Mouse (Mus musculus): ENCODE measurements around the gene Insm1. TPM values are rescaled to one million over a fixed set of nuclear protein-coding genes. Genes with fewer than 3 reads are reported as not detected.

The Insm1 gene
- polyA plus RNA-seq, 1 experiment: not detected

DNA sequence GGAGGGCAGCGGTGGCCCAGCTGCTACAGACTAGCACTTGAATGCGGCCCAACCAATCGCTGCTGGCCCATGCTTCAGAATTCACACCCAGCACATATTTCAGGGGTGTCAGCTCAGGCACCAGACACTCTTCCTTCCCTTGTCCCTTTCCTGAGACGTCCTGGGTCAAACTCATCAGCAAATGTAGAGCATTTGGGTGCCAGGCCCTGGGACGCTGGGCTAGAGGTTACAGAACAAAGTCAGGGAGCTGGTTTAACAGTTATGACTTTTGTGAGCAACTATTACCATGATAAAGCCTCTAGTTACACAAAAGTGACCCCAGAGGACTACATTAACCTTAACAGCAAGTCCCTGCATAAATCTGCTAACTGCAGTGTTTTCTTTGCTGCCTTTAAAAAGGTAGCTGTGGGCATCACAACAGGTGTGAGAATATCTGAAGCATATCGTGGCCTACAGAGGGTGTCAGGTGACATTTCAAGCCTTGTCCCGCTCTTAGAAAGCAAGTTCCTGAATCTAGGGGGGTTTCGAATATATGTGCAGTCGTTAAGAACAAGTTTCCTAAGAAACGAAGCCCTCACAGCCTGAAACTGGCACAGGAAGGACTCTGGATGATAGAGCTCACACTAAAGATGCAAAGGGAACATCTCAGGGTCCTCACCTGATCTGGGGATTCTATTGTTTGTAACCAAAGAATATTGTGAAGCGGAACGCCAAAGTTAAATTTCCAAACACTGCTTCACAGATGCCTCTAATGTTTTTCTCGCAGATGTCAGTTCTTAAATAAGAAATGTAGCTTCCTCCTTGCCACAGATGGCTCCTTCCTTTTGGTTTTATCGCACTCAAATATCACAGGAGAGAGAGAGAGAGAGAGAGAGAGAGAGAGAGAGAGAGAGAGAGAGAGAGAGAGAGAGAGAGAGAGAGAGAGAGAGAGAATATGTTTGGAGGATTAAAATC, 5.3 kb upstream of the Insm1 start:
- Histone ChIP-seq H3K36me3 (ENCODE audit: control insufficient read depth, insufficient read depth) (no peaks in the 10 kb centered on the region), H3K27me3 (ENCODE audit: control insufficient read depth, insufficient read depth, insufficient read length) (peaks cover 25% of the 10 kb centered on the region), H3K4me2 (ENCODE audit: low read depth) (no peak overlapping the region), H3K79me2 (ENCODE audit: control insufficient read depth, insufficient read depth) (no peaks in the 10 kb centered on the region), H3K4me3 (no peak overlapping the region), H3ac (ENCODE audit: control insufficient read depth, insufficient read length) (no peak overlapping the region)
- TF ChIP-seq USF1 (IDR thresholded peaks at IDR 0.05; ENCODE audit: low read depth): no peak
- no peak for TF ChIP-seq E2F4 (IDR thresholded peaks at IDR 0.05; ENCODE audit: insufficient read depth)
- TF ChIP-seq SRF (IDR thresholded peaks at IDR 0.05; ENCODE audit: control insufficient read depth, insufficient read length, low read depth): no peak
- no peak for TF ChIP-seq TCF12 (IDR thresholded peaks at IDR 0.05; ENCODE audit: insufficient read depth, poor library complexity, severe bottlenecking)
- no peak for TF ChIP-seq POLR2AphosphoS2 (IDR thresholded peaks at IDR 0.05; ENCODE audit: insufficient read length, low read depth)
- no peak for TF ChIP-seq TCF3 (IDR thresholded peaks at IDR 0.05; ENCODE audit: insufficient read length, low read depth)
- TF ChIP-seq POLR2A (IDR thresholded peaks at IDR 0.05; ENCODE audit: insufficient read length, low read depth): no peak
- TF ChIP-seq CEBPB (IDR thresholded peaks at IDR 0.05; ENCODE audit: insufficient read depth, poor library complexity, severe bottlenecking): no peak
- TF ChIP-seq REST (IDR thresholded peaks at IDR 0.05; ENCODE audit: insufficient read depth, insufficient read length): no peak
- no peak for TF ChIP-seq MYOD1 (IDR thresholded peaks at IDR 0.05; ENCODE audit: control insufficient read depth in 1 of 3, insufficient read length in 2 of 3, low read depth in 2 of 3)
- TF ChIP-seq MAX (IDR thresholded peaks at IDR 0.05; ENCODE audit: low read depth): no peak
- no peak for TF ChIP-seq MYOG (IDR thresholded peaks at IDR 0.05; ENCODE audit: control insufficient read depth in 1 of 3, insufficient read depth in 1 of 3, insufficient read length in 2 of 3, low read depth in 2 of 3)

DNA sequence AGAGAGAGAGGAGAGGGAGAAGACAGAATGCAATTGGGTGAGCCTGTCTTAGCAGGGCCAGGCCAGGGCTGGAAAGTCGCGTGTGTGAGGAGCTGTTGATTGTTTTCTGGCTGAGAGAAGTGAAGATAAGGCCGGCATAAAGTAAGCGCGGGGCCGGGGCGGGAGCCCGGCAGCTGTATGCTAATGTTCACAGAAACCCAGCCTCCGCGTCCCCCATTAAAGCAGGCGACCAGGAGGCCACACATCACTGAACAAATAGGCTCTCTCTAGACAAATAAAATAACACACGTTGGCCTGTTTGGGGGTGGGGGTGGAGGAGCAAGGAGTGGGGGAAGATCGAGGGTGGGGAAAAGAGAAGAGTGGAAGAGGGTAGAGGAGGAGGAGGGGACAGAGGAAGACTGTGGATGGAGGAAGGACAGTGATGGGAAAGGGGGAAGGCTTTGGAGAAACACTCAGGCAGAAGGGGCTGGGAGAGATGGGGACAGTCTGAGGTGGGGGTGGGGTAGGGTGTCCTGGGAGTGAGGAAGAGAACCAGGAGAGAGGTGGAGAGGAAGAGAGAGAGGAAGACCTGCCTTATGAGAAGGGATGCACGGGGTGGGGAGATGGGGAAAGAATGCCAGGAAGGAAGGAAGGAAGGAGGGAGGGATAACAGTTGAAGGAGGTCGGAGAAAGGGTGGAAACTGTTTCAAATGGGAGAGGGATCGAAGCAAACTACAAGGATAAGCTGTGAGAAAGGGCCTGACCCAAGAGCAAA, 4.3 kb upstream of the Insm1 start:
- Histone ChIP-seq H3K4me2 (ENCODE audit: low read depth) (no peak overlapping the region), H3K36me3 (ENCODE audit: control insufficient read depth, insufficient read depth) (no peaks in the 10 kb centered on the region), H3K79me2 (ENCODE audit: control insufficient read depth, insufficient read depth) (no peaks in the 10 kb centered on the region), H3K4me3 (no peak overlapping the region), H3K27me3 (ENCODE audit: control insufficient read depth, insufficient read depth, insufficient read length) (peaks cover 36% of the 10 kb centered on the region), H3ac (ENCODE audit: control insufficient read depth, insufficient read length) (no peak overlapping the region)
- TF ChIP-seq MYOD1 (IDR thresholded peaks at IDR 0.05; ENCODE audit: control insufficient read depth in 1 of 3, insufficient read length in 2 of 3, low read depth in 2 of 3): no peak
- TF ChIP-seq REST (IDR thresholded peaks at IDR 0.05; ENCODE audit: insufficient read depth, insufficient read length): no peak
- TF ChIP-seq POLR2A (IDR thresholded peaks at IDR 0.05; ENCODE audit: insufficient read length, low read depth): no peak
- no peak for TF ChIP-seq USF1 (IDR thresholded peaks at IDR 0.05; ENCODE audit: low read depth)
- no peak for TF ChIP-seq E2F4 (IDR thresholded peaks at IDR 0.05; ENCODE audit: insufficient read depth)
- TF ChIP-seq POLR2AphosphoS2 (IDR thresholded peaks at IDR 0.05; ENCODE audit: insufficient read length, low read depth): no peak
- TF ChIP-seq MAX (IDR thresholded peaks at IDR 0.05; ENCODE audit: low read depth): no peak
- no peak for TF ChIP-seq TCF12 (IDR thresholded peaks at IDR 0.05; ENCODE audit: insufficient read depth, poor library complexity, severe bottlenecking)
- no peak for TF ChIP-seq CEBPB (IDR thresholded peaks at IDR 0.05; ENCODE audit: insufficient read depth, poor library complexity, severe bottlenecking)
- no peak for TF ChIP-seq TCF3 (IDR thresholded peaks at IDR 0.05; ENCODE audit: insufficient read length, low read depth)
- TF ChIP-seq SRF (IDR thresholded peaks at IDR 0.05; ENCODE audit: control insufficient read depth, insufficient read length, low read depth): no peak

DNA sequence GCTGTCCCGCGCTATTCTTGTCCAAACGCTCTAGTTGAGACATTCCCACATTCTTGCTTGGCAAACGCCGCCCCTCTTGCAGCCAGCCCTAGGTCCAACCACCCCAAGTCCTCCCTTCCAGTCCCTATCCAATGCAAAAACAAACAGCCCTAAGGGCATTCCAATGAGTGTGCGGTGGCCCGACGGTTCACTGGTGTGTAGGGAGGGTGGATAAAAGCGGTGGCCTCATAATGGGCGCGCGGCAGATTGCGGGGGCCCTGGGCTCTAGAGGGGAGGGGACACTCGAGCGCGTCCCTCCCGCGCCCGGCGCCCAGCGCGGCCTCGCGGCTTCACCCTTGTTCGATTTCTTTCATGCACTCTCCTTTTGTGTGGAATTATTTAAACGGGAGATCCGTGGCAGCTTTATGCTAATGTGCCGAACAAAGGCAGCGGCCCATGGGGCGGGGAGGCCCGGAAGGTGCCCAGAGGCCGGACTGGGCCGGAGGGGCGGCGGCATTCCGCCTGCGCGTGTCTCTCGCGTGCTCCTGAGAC, 3.5 kb upstream of the Insm1 start:
- peaks cover 44% of the 10 kb centered on the region for H3K27me3 ChIP-seq (ENCODE audit: control insufficient read depth, insufficient read depth, insufficient read length)
- no peaks in the 10 kb centered on the region for H3K79me2 ChIP-seq (ENCODE audit: control insufficient read depth, insufficient read depth)
- no peak overlapping the region for H3ac ChIP-seq (ENCODE audit: control insufficient read depth, insufficient read length)
- no peak overlapping the region for H3K4me2 ChIP-seq (ENCODE audit: low read depth)
- H3K36me3 ChIP-seq (ENCODE audit: control insufficient read depth, insufficient read depth): no peaks in the 10 kb centered on the region
- no peak overlapping the region for H3K4me3 ChIP-seq
- no peak for TF ChIP-seq TCF12 (IDR thresholded peaks at IDR 0.05; ENCODE audit: insufficient read depth, poor library complexity, severe bottlenecking)

DNA sequence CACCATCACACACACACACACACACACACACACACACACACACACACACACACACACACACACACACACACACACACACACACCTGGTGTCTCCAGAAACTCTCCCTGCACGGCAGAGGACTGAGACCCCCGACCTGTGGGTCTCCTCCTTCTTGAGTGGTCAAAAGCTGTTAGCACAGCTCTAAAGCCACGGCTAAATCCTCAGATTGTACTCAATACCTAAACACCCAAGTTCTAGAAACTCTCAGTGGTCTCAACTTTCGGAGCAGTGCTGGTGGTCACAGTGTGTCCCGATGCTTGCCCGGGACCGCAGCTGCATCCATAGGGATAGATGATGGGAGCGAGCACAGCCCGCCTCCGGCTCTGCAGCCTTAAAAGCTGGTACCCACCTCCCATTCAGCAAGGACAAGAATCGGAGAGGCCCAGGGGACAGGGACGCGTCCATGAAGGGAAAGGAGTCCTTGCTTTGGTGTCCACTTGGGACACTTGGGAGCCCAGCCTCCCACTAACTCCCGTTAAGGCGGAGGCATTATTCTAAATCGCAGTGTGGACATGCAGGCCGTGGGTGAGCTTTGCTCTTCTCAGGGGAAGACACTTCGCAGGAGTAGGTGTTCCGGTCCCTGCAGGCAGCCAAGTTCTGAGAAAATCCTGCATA, 2.7 kb upstream of the Insm1 start:
- TF ChIP-seq POLR2A (IDR thresholded peaks at IDR 0.05; ENCODE audit: insufficient read length, low read depth) (no peak), TCF12 (IDR thresholded peaks at IDR 0.05; ENCODE audit: insufficient read depth, poor library complexity, severe bottlenecking) (no peak), USF1 (IDR thresholded peaks at IDR 0.05; ENCODE audit: low read depth) (no peak), TCF3 (IDR thresholded peaks at IDR 0.05; ENCODE audit: insufficient read length, low read depth) (no peak), MYOD1 (IDR thresholded peaks at IDR 0.05; ENCODE audit: control insufficient read depth in 1 of 3, insufficient read length in 2 of 3, low read depth in 2 of 3) (no peak), MAX (IDR thresholded peaks at IDR 0.05; ENCODE audit: low read depth) (no peak), REST (IDR thresholded peaks at IDR 0.05; ENCODE audit: insufficient read depth, insufficient read length) (no peak), E2F4 (IDR thresholded peaks at IDR 0.05; ENCODE audit: insufficient read depth) (no peak), CEBPB (IDR thresholded peaks at IDR 0.05; ENCODE audit: insufficient read depth, poor library complexity, severe bottlenecking) (no peak), MYOG (IDR thresholded peaks at IDR 0.05; ENCODE audit: control insufficient read depth in 1 of 3, insufficient read depth in 1 of 3, insufficient read length in 2 of 3, low read depth in 2 of 3) (no peak)
- no peak overlapping the region for H3K4me2 ChIP-seq (ENCODE audit: low read depth)
- peaks cover 52% of the 10 kb centered on the region for H3K27me3 ChIP-seq (ENCODE audit: control insufficient read depth, insufficient read depth, insufficient read length)
- no peaks in the 10 kb centered on the region for H3K79me2 ChIP-seq (ENCODE audit: control insufficient read depth, insufficient read depth)
- no peak overlapping the region for H3ac ChIP-seq (ENCODE audit: control insufficient read depth, insufficient read length)
- H3K36me3 ChIP-seq (ENCODE audit: control insufficient read depth, insufficient read depth): no peaks in the 10 kb centered on the region
- no peak overlapping the region for H3K4me3 ChIP-seq

Measured in myocyte (in vitro differentiated cells).